8 mouse cellular contexts compared by ENCODE assay signal in genomic region chr15:90225058-90225575, GRCm38 (mm10). TPM values are rescaled to one million over a fixed set of nuclear protein-coding genes. Genes with fewer than 3 reads are reported as not detected.
DNase-seq lines count a peak whose midpoint lies in the region; ATAC-seq and TF ChIP-seq lines count a peak whose summit lies in the region.

No protein-coding gene starts in this region.

- 55% methylated on average over 4 of the region's 4 CpGs for WGBS in heart, embryonic 10.5 days
- WGBS in heart, postnatal 0 days = 65% methylated on average over 4 of the region's 4 CpGs
- WGBS in limb, embryonic 11.5 days = 65% methylated on average over 4 of the region's 4 CpGs
- WGBS in midbrain, embryonic 11.5 days = 66% methylated on average over 4 of the region's 4 CpGs
- 59% methylated on average over 4 of the region's 4 CpGs for WGBS in stomach, embryonic 16.5 days

- peaks cover 37% of the 10 kb centered on the region for H3K36me3 ChIP-seq in heart, embryonic 10.5 days
- peaks cover 30% of the 10 kb centered on the region for H3K36me3 ChIP-seq in heart, postnatal 0 days (replicated peaks; ENCODE audit: control insufficient read depth, insufficient read depth, low read length)
- peaks cover 10% of the 10 kb centered on the region for H3K36me3 ChIP-seq in limb, embryonic 11.5 days (ENCODE audit: control insufficient read depth, insufficient read depth, low read length)
- peaks cover 4% of the 10 kb centered on the region; the same call in 1 of the 2 replicates for H3K36me3 ChIP-seq in midbrain, embryonic 11.5 days (ENCODE audit: control insufficient read depth, insufficient read depth, low read length)
- H3K36me3 ChIP-seq in stomach, embryonic 16.5 days (ENCODE audit: control insufficient read depth, insufficient read depth, low read length) = peaks cover 9% of the 10 kb centered on the region; the same call in 1 of the 2 replicates

- H3K9me3 ChIP-seq in heart, embryonic 10.5 days = no peaks in the 10 kb centered on the region
- no peaks in the 10 kb centered on the region for H3K9me3 ChIP-seq in heart, postnatal 0 days (replicated peaks; ENCODE audit: control insufficient read depth, low read length)
- no peaks in the 10 kb centered on the region for H3K9me3 ChIP-seq in limb, embryonic 11.5 days (ENCODE audit: control insufficient read depth, low read length)
- H3K9me3 ChIP-seq in midbrain, embryonic 11.5 days (ENCODE audit: control insufficient read depth, low read length) = no peaks in the 10 kb centered on the region
- H3K9me3 ChIP-seq in stomach, embryonic 16.5 days (replicated peaks; ENCODE audit: control insufficient read depth, low read length) = no peaks in the 10 kb centered on the region

- peak; percentile 60 for ATAC-seq in common myeloid progenitor, adult 5-6 weeks (replicated peaks; ENCODE audit: low read depth, poor library complexity, severe bottlenecking)
- no peak for ATAC-seq in heart, postnatal 0 days (ENCODE audit: insufficient read depth, low read depth)
- no peak for ATAC-seq in limb, embryonic 11.5 days (ENCODE audit: insufficient number of reproducible peaks, low FRiP score, low TSS enrichment, low read depth)
- ATAC-seq in midbrain, embryonic 11.5 days (ENCODE audit: low FRiP score) = no peak
- ATAC-seq in stomach, embryonic 16.5 days (ENCODE audit: insufficient read depth, low FRiP score) = no peak

- H3K27me3 ChIP-seq in heart, embryonic 10.5 days (ENCODE audit: insufficient read depth, poor library complexity, severe bottlenecking) = no peaks in the 10 kb centered on the region
- no peaks in the 10 kb centered on the region for H3K27me3 ChIP-seq in heart, postnatal 0 days (ENCODE audit: control insufficient read depth, insufficient read depth, low read length)
- no peaks in the 10 kb centered on the region for H3K27me3 ChIP-seq in limb, embryonic 11.5 days (ENCODE audit: control insufficient read depth, insufficient read depth, low read length)
- no peaks in the 10 kb centered on the region for H3K27me3 ChIP-seq in midbrain, embryonic 11.5 days (ENCODE audit: control insufficient read depth, insufficient read depth, low read length)
- no peaks in the 10 kb centered on the region for H3K27me3 ChIP-seq in stomach, embryonic 16.5 days (ENCODE audit: control insufficient read depth, insufficient read depth, low read length)

- TF ChIP-seq CTCF in heart, postnatal 0 days (IDR thresholded peaks at IDR 0.05; ENCODE audit: low read depth) = peak; percentile 42

- no peak for TF ChIP-seq EP300 in heart, postnatal 0 days (IDR thresholded peaks at IDR 0.05; ENCODE audit: low read depth)

- H3K27ac ChIP-seq in heart, embryonic 10.5 days = peak overlapping the region; percentile 95; the same call in 1 of the 2 replicates
- H3K27ac ChIP-seq in heart, postnatal 0 days (ENCODE audit: low read depth) = no peak overlapping the region
- no peak overlapping the region for H3K27ac ChIP-seq in limb, embryonic 11.5 days (replicated peaks; ENCODE audit: low read depth, low read length)
- no peak overlapping the region for H3K27ac ChIP-seq in midbrain, embryonic 11.5 days (ENCODE audit: low read depth, low read length)
- no peak overlapping the region for H3K27ac ChIP-seq in stomach, embryonic 16.5 days (ENCODE audit: low read length)

- peaks cover 9% of the 10 kb centered on the region; the same call in 1 of the 2 replicates for H3K4me1 ChIP-seq in heart, embryonic 10.5 days
- H3K4me1 ChIP-seq in heart, postnatal 0 days (ENCODE audit: control insufficient read depth, insufficient read depth) = peaks cover 11% of the 10 kb centered on the region; the same call in 1 of the 2 replicates
- no peaks in the 10 kb centered on the region for H3K4me1 ChIP-seq in limb, embryonic 11.5 days (ENCODE audit: control insufficient read depth, insufficient read depth, low read length)
- peaks cover 8% of the 10 kb centered on the region; the same call in 1 of the 2 replicates for H3K4me1 ChIP-seq in midbrain, embryonic 11.5 days (ENCODE audit: control insufficient read depth, insufficient read depth, low read length)
- H3K4me1 ChIP-seq in stomach, embryonic 16.5 days (ENCODE audit: control insufficient read depth, insufficient read depth, low read length) = 0 out of 2 replicates have a peak, but pooled peaks cover 3% of the 10 kb centered on the region

- peak overlapping the region; percentile 90 for H3K4me3 ChIP-seq in heart, embryonic 10.5 days
- H3K4me3 ChIP-seq in heart, postnatal 0 days (ENCODE audit: low read depth, low read length) = peak overlapping the region; percentile 85
- peak overlapping the region; percentile 80 for H3K4me3 ChIP-seq in limb, embryonic 11.5 days (ENCODE audit: low read depth, low read length)
- H3K4me3 ChIP-seq in midbrain, embryonic 11.5 days (ENCODE audit: low read depth, low read length) = peak overlapping the region; percentile 86
- H3K4me3 ChIP-seq in stomach, embryonic 16.5 days (replicated peaks; ENCODE audit: low read length) = peak overlapping the region; percentile 82

- H3K4me2 ChIP-seq in heart, postnatal 0 days (ENCODE audit: low read depth, low read length) = peak overlapping the region; percentile 90
- peak overlapping the region; percentile 67 for H3K4me2 ChIP-seq in limb, embryonic 11.5 days (ENCODE audit: low read depth, severe bottlenecking)
- peak overlapping the region; percentile 61 for H3K4me2 ChIP-seq in midbrain, embryonic 11.5 days
- H3K4me2 ChIP-seq in stomach, embryonic 16.5 days (ENCODE audit: low read depth, low read length) = peak overlapping the region; percentile 70

- peak overlapping the region; percentile 97 for H3K9ac ChIP-seq in heart, postnatal 0 days (replicated peaks; ENCODE audit: low read depth, low read length)
- H3K9ac ChIP-seq in limb, embryonic 11.5 days (ENCODE audit: low read length) = no peak overlapping the region
- H3K9ac ChIP-seq in midbrain, embryonic 11.5 days (ENCODE audit: low read length) = peak overlapping the region; percentile 96
- peak overlapping the region; percentile 90; the same call in 1 of the 2 replicates for H3K9ac ChIP-seq in stomach, embryonic 16.5 days (ENCODE audit: low read length)

- peak; percentile 77 for DNase-seq in heart, embryonic 10.5 days (ENCODE audit: low spot score)
- no peak for DNase-seq in heart, adult 9 months (ENCODE audit: low spot score in 2 of 2)
- DNase-seq in heart, postnatal 0 days (ENCODE audit: low spot score) = peak; percentile 36
- DNase-seq in limb, embryonic 11.5 days (ENCODE audit: low spot score) = peak; percentile 53
- peak; percentile 90 for DNase-seq in midbrain, embryonic 11.5 days (ENCODE audit: low spot score, missing footprints)
- DNase-seq in layer of hippocampus, adult 11-12 months (ENCODE audit: low spot score) = no peak

RNA-seq across cellular contexts. Expression of gene Alg10b, which starts 1.0 kb away (rescaled TPM):
- polyA plus RNA-seq in heart, embryonic 10.5 days (2016; fragmentation: Nextera tagmentation; extraction: Ambion mirVana) = 22.2 and 23.0 TPM in 2 replicates
- total RNA-seq in common myeloid progenitor, adult 5-6 weeks (2017) = 39.7 and 43.1 TPM in 2 replicates
- total RNA-seq in heart, postnatal 0 days (2014; rRNA removed; ENCODE audit: low replicate concordance) = 26.1 and 29.6 TPM in 2 replicates
- polyA plus RNA-seq in heart, postnatal 0 days (2015; fragmentation: Nextera tagmentation; extraction: Ambion mirVana) = 11.9 and 12.5 TPM in 2 replicates
- polyA plus RNA-seq in limb, embryonic 11.5 days (2014; fragmentation: Nextera tagmentation; extraction: Ambion mirVana) = 45.2 and 51.4 TPM in 2 replicates
- polyA plus RNA-seq in midbrain, embryonic 11.5 days (2014; fragmentation: Nextera tagmentation; extraction: Ambion mirVana) = 55.0 and 57.7 TPM in 2 replicates
- polyA plus RNA-seq in stomach, embryonic 16.5 days (2015; fragmentation: Nextera tagmentation; extraction: Ambion mirVana) = 26.5 and 27.5 TPM in 2 replicates

Comparison
In these comparisons a context has a peak if more than half of its experiments do, and no peak if none do; other contexts are left out.
1. DNase-seq: peak in heart, embryonic 10.5 days (single experiment), heart, postnatal 0 days (single experiment), limb, embryonic 11.5 days (single experiment) and midbrain, embryonic 11.5 days (single experiment); none in heart, adult 9 months (0 of 2) and layer of hippocampus, adult 11-12 months (single experiment).
2. Peak in every context shown above with its lines, with median percentiles within 50 percentile points of each other: H3K4me3 ChIP-seq and H3K4me2 ChIP-seq.